Mouse (Mus musculus): ENCODE data around the gene Glmp.

- TF ChIP-seq CTCF (conservative IDR thresholded peaks at IDR 0.05; ENCODE audit: low read length) (no peak), POU5F1 (IDR thresholded peaks at IDR 0.05; ENCODE audit: borderline replicate concordance, low read length) (no peak), NANOG (IDR thresholded peaks at IDR 0.05; ENCODE audit: borderline replicate concordance, low read length) (no peak)
Observed at GRCm38 (mm10) chr3:88328956-88329355, 4.1 kb downstream of the Glmp start.
